Mouse (Mus musculus) MEL (cell line): ENCODE results near the gene Chchd1. TPM values are rescaled to one million over a fixed set of nuclear protein-coding genes. Genes with fewer than 3 reads are reported as not detected.
A peak's percentile ranks its signal among the peaks of the same experiment; 100 is the strongest.

Experiments used
- DNase-seq: peaks from one replicate; pipeline ENCODE4 v3.0.0; 2011; ENCODE audit warnings: low read depth, low spot score
- H3K27ac ChIP-seq: 2 replicates; pipeline ENCODE4 v1.5.1; 2012; ENCODE audit warnings: low read depth, mild to moderate bottlenecking, control low read depth, low read length, moderate library complexity; ENCODE audit not compliant: control insufficient read depth
- H3K27me3 ChIP-seq, 2 experiments: fragments of 150-350 bp in 1 of 2; sonication (generic) in 1 of 2; 2 replicates each; pipeline ENCODE4 v1.6.1; 2012; ENCODE audit warnings: low read length in 2 of 2, mild to moderate bottlenecking in 2 of 2, improper control_type of control experiment in 1 of 2, moderate library complexity in 1 of 2; ENCODE audit not compliant: insufficient read depth in 2 of 2, control insufficient read depth in 1 of 2
- H3K36me3 ChIP-seq, 2 experiments: 2 replicates each; pipeline ENCODE4 v1.6.1; 2012 to 2014; ENCODE audit warnings: low read length in 2 of 2, improper control_type of control experiment in 1 of 2, inconsistent platforms in 1 of 2, mild to moderate bottlenecking in 1 of 2; ENCODE audit not compliant: insufficient read depth in 2 of 2, control insufficient read depth in 1 of 2
- H3K4me1 ChIP-seq, 2 experiments: fragments of 150-350 bp in 1 of 2; sonication (generic) in 1 of 2; 2 replicates each; pipeline ENCODE4 v1.6.1; 2012; ENCODE audit warnings: low read length in 2 of 2, improper control_type of control experiment in 1 of 2, mild to moderate bottlenecking in 1 of 2; ENCODE audit not compliant: insufficient read depth in 2 of 2, control insufficient read depth in 1 of 2
- H3K4me3 ChIP-seq, 2 experiments: fragments of 150-350 bp in 1 of 2; sonication (generic) in 1 of 2; 2 replicates each; pipeline ENCODE4 v1.5.1; 2012; ENCODE audit warnings: low read depth in 2 of 2, low read length in 2 of 2, mild to moderate bottlenecking in 2 of 2, moderate library complexity in 2 of 2, control low read depth in 1 of 2, improper control_type of control experiment in 1 of 2; ENCODE audit not compliant: control insufficient read depth in 1 of 2, insufficient read depth in 1 of 2
- H3K79me2 ChIP-seq: 2 replicates; pipeline ENCODE4 v1.6.1; 2012; ENCODE audit warnings: mild to moderate bottlenecking, low read length, moderate library complexity; ENCODE audit not compliant: control insufficient read depth, poor library complexity, insufficient read depth
- H3K9ac ChIP-seq: 2 replicates; pipeline ENCODE4 v1.6.1; 2012; ENCODE audit warnings: low read depth, mild to moderate bottlenecking, control low read depth, low read length, moderate library complexity; ENCODE audit not compliant: control insufficient read depth, poor library complexity, severe bottlenecking
- H3K9me3 ChIP-seq: fragments of 150-350 bp; sonication (generic); replicated peaks from 2 replicates; pipeline ENCODE4 v1.6.1; 2012; ENCODE audit warnings: mild to moderate bottlenecking, low read length, improper control_type of control experiment, moderate library complexity; ENCODE audit not compliant: insufficient read depth
- BHLHE40 ChIP-seq: IDR thresholded peaks from 2 replicates; pipeline ENCODE4 v1.6.1; 2012; ENCODE audit warnings: low read depth, mild to moderate bottlenecking, inconsistent platforms, low read length, improper control_type of control experiment, borderline replicate concordance
- CHD1 ChIP-seq: IDR thresholded peaks from 2 replicates; pipeline ENCODE4 v1.6.1; 2012; ENCODE audit warnings: low read depth, mild to moderate bottlenecking, inconsistent platforms, low read length, improper control_type of control experiment
- CHD2 ChIP-seq: IDR thresholded peaks from 2 replicates; pipeline ENCODE4 v1.6.1; 2011; ENCODE audit warnings: low read length, improper control_type of control experiment
- E2F4 ChIP-seq: IDR thresholded peaks from 2 replicates; pipeline ENCODE4 v1.6.1; 2011; ENCODE audit warnings: low read depth, low read length, improper control_type of control experiment, borderline replicate concordance
- ELF1 ChIP-seq: IDR thresholded peaks from 2 replicates; pipeline ENCODE4 v1.6.1; 2014; ENCODE audit warnings: low read depth, mild to moderate bottlenecking, inconsistent platforms, low read length, improper control_type of control experiment, moderate library complexity
- EP300 ChIP-seq, 2 experiments: IDR thresholded peaks; 2 replicates each; pipeline ENCODE4 v1.6.1; 2011; ENCODE audit warnings: improper control_type of control experiment in 2 of 2, low read length in 2 of 2, low read depth in 1 of 2, mild to moderate bottlenecking in 1 of 2
- GATA1 ChIP-seq: IDR thresholded peaks from 2 replicates; pipeline ENCODE4 v1.6.1; 2011; ENCODE audit warnings: low read depth, low read length, improper control_type of control experiment
- HCFC1 ChIP-seq: IDR thresholded peaks from 2 replicates; pipeline ENCODE4 v1.6.1; 2012; ENCODE audit warnings: low read depth, mild to moderate bottlenecking, inconsistent platforms, low read length, improper control_type of control experiment, moderate library complexity
- JUND ChIP-seq: IDR thresholded peaks from 2 replicates; pipeline ENCODE4 v1.6.1; 2011; ENCODE audit warnings: low read depth, mild to moderate bottlenecking, improper control_type of control experiment, low read length
- KAT2A ChIP-seq: conservative IDR thresholded peaks from 2 replicates; pipeline ENCODE4 v1.6.1; 2012; ENCODE audit warnings: low read depth, low read length, improper control_type of control experiment, inconsistent platforms
- MAX ChIP-seq: IDR thresholded peaks from 2 replicates; pipeline ENCODE4 v1.6.1; 2011; ENCODE audit warnings: low read length, improper control_type of control experiment
- MXI1 ChIP-seq: IDR thresholded peaks from 2 replicates; pipeline ENCODE4 v1.6.1; 2011; ENCODE audit warnings: mild to moderate bottlenecking, low read depth, low read length, improper control_type of control experiment
- MYB ChIP-seq: IDR thresholded peaks from 2 replicates; pipeline ENCODE4 v1.6.1; 2011; ENCODE audit warnings: mild to moderate bottlenecking, low read depth, low read length, improper control_type of control experiment
- MYC ChIP-seq: IDR thresholded peaks from 2 replicates; pipeline ENCODE4 v1.6.1; 2011; ENCODE audit warnings: low read depth, mild to moderate bottlenecking, low read length, improper control_type of control experiment, moderate library complexity
- NELFE ChIP-seq: IDR thresholded peaks from 2 replicates; pipeline ENCODE4 v1.6.1; 2011; ENCODE audit warnings: low read depth, low read length, improper control_type of control experiment
- POLR2A ChIP-seq, 2 experiments: IDR thresholded peaks; 2 replicates each; pipeline ENCODE4 v1.6.1; 2011 to 2012; ENCODE audit warnings: low read length in 2 of 2, mild to moderate bottlenecking in 2 of 2, control low read depth in 1 of 2, improper control_type of control experiment in 1 of 2, low read depth in 1 of 2, moderate library complexity in 1 of 2; ENCODE audit not compliant: control insufficient read depth in 1 of 2, insufficient read depth in 1 of 2, poor library complexity in 1 of 2
- POLR2AphosphoS5 ChIP-seq: IDR thresholded peaks from 2 replicates; pipeline ENCODE4 v1.6.1; 2012; ENCODE audit warnings: low read depth, borderline replicate concordance, mild to moderate bottlenecking, inconsistent platforms, low read length, moderate library complexity, mixed read lengths
- RAD21 ChIP-seq: IDR thresholded peaks from 2 replicates; pipeline ENCODE4 v1.6.1; 2011; ENCODE audit warnings: mild to moderate bottlenecking, low read depth, low read length, improper control_type of control experiment
- SMC3 ChIP-seq: IDR thresholded peaks from 2 replicates; pipeline ENCODE4 v1.6.1; 2011; ENCODE audit warnings: low read depth, low read length, improper control_type of control experiment
- TAL1 ChIP-seq: IDR thresholded peaks from 2 replicates; pipeline ENCODE4 v1.6.1; 2012; ENCODE audit warnings: mild to moderate bottlenecking, inconsistent platforms, low read length, moderate library complexity, mixed read lengths
- TBP ChIP-seq: IDR thresholded peaks from 2 replicates; pipeline ENCODE4 v1.8.0; 2011; ENCODE audit warnings: low read depth, low read length, improper control_type of control experiment
- TCF12 ChIP-seq: IDR thresholded peaks from 2 replicates; pipeline ENCODE4 v1.6.1; 2014; ENCODE audit warnings: low read depth, mild to moderate bottlenecking, inconsistent platforms, low read length, improper control_type of control experiment, moderate library complexity
- UBTF ChIP-seq: IDR thresholded peaks from 2 replicates; pipeline ENCODE4 v1.6.1; 2012; ENCODE audit warnings: low read depth, mild to moderate bottlenecking, inconsistent platforms, low read length, improper control_type of control experiment, moderate library complexity, borderline replicate concordance; ENCODE audit not compliant: insufficient read depth
- USF1 ChIP-seq: IDR thresholded peaks from 2 replicates; pipeline ENCODE4 v1.6.1; 2014; ENCODE audit warnings: low read depth, mild to moderate bottlenecking, inconsistent platforms, low read length, improper control_type of control experiment, moderate library complexity
- USF2 ChIP-seq, 2 experiments: IDR thresholded peaks; 2 replicates each; pipeline ENCODE4 v1.6.1; 2011 to 2012; ENCODE audit warnings: improper control_type of control experiment in 2 of 2, low read length in 2 of 2, borderline replicate concordance in 1 of 2, inconsistent platforms in 1 of 2, low read depth in 1 of 2, mild to moderate bottlenecking in 1 of 2; ENCODE audit not compliant: insufficient read depth in 1 of 2
- ZC3H11A ChIP-seq: IDR thresholded peaks from 2 replicates; pipeline ENCODE4 v1.6.1; 2012; ENCODE audit warnings: low read depth, mild to moderate bottlenecking, inconsistent platforms, low read length, improper control_type of control experiment
- ZMIZ1 ChIP-seq: IDR thresholded peaks from 2 replicates; pipeline ENCODE4 v1.6.1; 2012; ENCODE audit warnings: low read depth, mild to moderate bottlenecking, inconsistent platforms, low read length, improper control_type of control experiment, moderate library complexity
- ZNF384 ChIP-seq: IDR thresholded peaks from 2 replicates; pipeline ENCODE4 v1.6.1; 2012; ENCODE audit warnings: low read depth, mild to moderate bottlenecking, inconsistent platforms, low read length, improper control_type of control experiment
- polyA plus RNA-seq, 2 experiments: library from polyadenylated mRNA; stranded (reverse) in 1 of 2; unstranded in 1 of 2; fragments of >175 nt in 1 of 2; fragments of >200 nt in 1 of 2; gene quantifications; 2 replicates each; pipeline versions ENCODE4 v1.2.1 to v1.2.4; 2012; ENCODE audit warnings: low replicate concordance in 2 of 2, low read depth in 1 of 2; ENCODE audit not compliant: insufficient read length in 2 of 2, insufficient read depth in 1 of 2, missing spikeins in 1 of 2
- total RNA-seq: library from RNA; depleted of rRNA; stranded (reverse); fragments of 300-350 nt; gene quantifications from 2 replicates; pipeline ENCODE4 v1.2.3, GENCODE M21; 2012

Gene Chchd1
- total and polyA plus RNA-seq, 3 experiments = 136 to 164 TPM; not detected in 1

DNA sequence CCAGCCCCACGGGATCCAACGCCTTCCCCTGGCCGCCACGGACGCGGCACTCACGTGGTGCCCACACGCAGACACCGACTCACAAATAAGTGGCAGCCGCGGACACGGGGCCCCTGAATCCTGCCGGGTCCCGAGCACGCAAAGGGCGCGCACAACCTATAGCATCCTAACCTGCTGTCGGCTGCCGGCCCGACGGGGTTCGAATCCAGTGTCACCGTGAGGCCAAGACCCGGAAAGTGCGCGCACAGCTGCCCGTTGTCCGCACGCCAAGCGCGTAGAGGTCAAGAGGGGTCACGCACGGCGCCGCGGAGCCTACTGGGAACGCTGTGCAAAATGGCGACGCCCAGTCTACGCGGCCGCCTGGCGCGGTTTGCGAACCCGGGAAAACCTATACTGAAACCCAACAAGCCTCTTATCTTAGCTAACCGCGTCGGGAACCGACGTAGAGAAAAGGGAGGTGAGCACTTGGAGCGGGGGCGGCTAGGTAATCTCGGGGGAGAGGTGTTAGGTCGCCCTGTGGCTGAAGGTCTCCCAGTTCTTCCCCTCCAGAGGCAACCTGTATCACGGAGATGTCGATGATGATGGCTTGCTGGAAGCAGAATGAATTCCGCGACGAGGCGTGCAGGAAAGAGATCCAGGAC lies at the start of gene Chchd1 (continued):
- no peak for TF ChIP-seq BHLHE40
- TF ChIP-seq ZC3H11A = no peak
- 0 out of 2 replicates have a peak, but pooled peaks have one; percentile 41 for TF ChIP-seq MYB

- H3K27me3 ChIP-seq = no peaks in the 10 kb centered on the region
- H3K4me3 ChIP-seq = no peak overlapping the region
- H3K79me2 ChIP-seq = no peaks in the 10 kb centered on the region
- peaks cover 0 to 3% of the 10 kb centered on the region in 2 experiments; a peak in 1 of 4 replicates for H3K36me3 ChIP-seq
- TF ChIP-seq HCFC1 (no peak), ELF1 (no peak), UBTF (no peak), USF2 (IDR thresholded peaks at IDR 0.05; ENCODE audit: borderline replicate concordance in 1 of 2, insufficient read depth in 1 of 2, low read depth in 1 of 2, low read length in 2 of 2) (no peak), SMC3 (no peak), KAT2A (no peak), CHD2 (no peak), ZNF384 (no peak), TCF12 (no peak), MYB (no peak), MYC (no peak), TAL1 (no peak), MAX (no peak), MXI1 (no peak), TBP (no peak)
- DNase-seq = peak; percentile 49
- no peak overlapping the region for H3K27ac ChIP-seq
- no peak overlapping the region for H3K9ac ChIP-seq
- H3K9me3 ChIP-seq = no peaks in the 10 kb centered on the region
- peaks cover 0 to 6% of the 10 kb centered on the region in 2 experiments; a peak in 2 of 4 replicates for H3K4me1 ChIP-seq
These were observed 48.0 kb upstream of the Chchd1 start for GRCm38 (mm10) chr14:20654690-20655421.

DNA sequence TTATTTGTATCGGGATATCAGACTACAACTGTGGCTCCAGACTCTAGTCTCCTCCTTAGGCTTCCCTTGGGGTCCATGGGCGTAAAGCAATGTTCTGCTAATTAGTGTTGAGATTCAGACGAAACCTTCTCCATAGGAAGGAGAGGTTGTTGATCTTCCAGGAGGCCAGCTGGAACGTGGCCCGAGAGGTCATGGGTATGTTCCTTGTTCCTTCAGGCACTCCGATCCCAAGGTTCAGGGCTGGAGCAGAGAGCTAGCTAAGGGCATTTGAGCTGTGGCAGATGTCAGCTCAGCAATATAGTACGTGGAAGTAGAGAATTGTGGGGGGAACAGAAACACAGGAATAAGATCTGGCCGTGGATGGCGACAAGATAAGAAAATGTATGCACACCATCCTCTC lies 47.1 kb upstream of the Chchd1 start:
- DNase-seq = no peak
- no peak overlapping the region for H3K9ac ChIP-seq
- no peak overlapping the region for H3K4me3 ChIP-seq
- no peak overlapping the region for H3K27ac ChIP-seq
- H3K36me3 ChIP-seq = peaks cover 0 to 3% of the 10 kb centered on the region in 2 experiments; a peak in 1 of 4 replicates
- H3K27me3 ChIP-seq = no peaks in the 10 kb centered on the region
- H3K4me1 ChIP-seq = peaks cover 0 to 11% of the 10 kb centered on the region in 2 experiments; a peak in 2 of 4 replicates
- TF ChIP-seq E2F4 (no peak), POLR2A (IDR thresholded peaks at IDR 0.05; ENCODE audit: control insufficient read depth in 1 of 2, insufficient read depth in 1 of 2, low read depth in 1 of 2, low read length in 2 of 2, poor library complexity in 1 of 2) (no peak), JUND (no peak), UBTF (no peak), ZMIZ1 (no peak), TAL1 (no peak), SMC3 (no peak), CHD1 (no peak), GATA1 (no peak), USF1 (no peak), EP300 (IDR thresholded peaks at IDR 0.05; ENCODE audit: low read depth in 1 of 2, low read length in 2 of 2) (no peak), RAD21 (no peak), MAX (no peak), NELFE (no peak), KAT2A (no peak), ZC3H11A (no peak), POLR2AphosphoS5 (no peak), HCFC1 (no peak)
- no peaks in the 10 kb centered on the region for H3K79me2 ChIP-seq
- no peaks in the 10 kb centered on the region for H3K9me3 ChIP-seq
